Mouse (Mus musculus) layer of hippocampus, postnatal 14 days (tissue): ENCODE measurements around the gene B3gnt9. TPM values are rescaled to one million over a fixed set of nuclear protein-coding genes. Genes with fewer than 3 reads are reported as not detected.
A peak's percentile ranks its signal among the peaks of the same experiment; 100 is the strongest.

Experiments used
- DNase-seq, 2 experiments: peaks; one replicate each; pipeline ENCODE4 v3.0.0; 2021 to 2022; ENCODE audit warnings: low spot score in 2 of 2, mixed read lengths in 1 of 2
- total RNA-seq, 2 experiments: library from RNA; stranded (reverse); gene quantifications; 2 replicates each; pipeline ENCODE4 v1.2.3; 2021

B3gnt9 gene
- total RNA-seq, 2 experiments from 2014 or later: 3.6 to 4.2 TPM

- DNase-seq: no peak
Observed at GRCm38 (mm10) chr8:105283074-105283473, 28.1 kb upstream of the B3gnt9 start.

- no peak for DNase-seq
Observed at GRCm38 (mm10) chr8:105282239-105282638, 27.3 kb upstream of the B3gnt9 start.

- no peak for DNase-seq
Observed at GRCm38 (mm10) chr8:105281821-105282220, 26.9 kb upstream of the B3gnt9 start.

GRCm38 (mm10) chr8:105280567-105280966 is 25.6 kb upstream of the B3gnt9 start:
- no peak for DNase-seq

- peak; percentile 78 to 87 for DNase-seq
Observed at GRCm38 (mm10) chr8:105278911-105279334, 24.0 kb upstream of the B3gnt9 start.

GRCm38 (mm10) chr8:105276292-105277120 is 21.6 kb upstream of the B3gnt9 start:
- peak in 1 of 2 experiments; percentile 43 for DNase-seq

GRCm38 (mm10) chr8:105275840-105276239 is 20.9 kb upstream of the B3gnt9 start, which contains the start of gene Nol3:
TSS of gene Nol3 (plus strand) at chr8:105276140.
- no peak for DNase-seq

- no peak for DNase-seq
Observed at GRCm38 (mm10) chr8:105275387-105275786, 20.4 kb upstream of the B3gnt9 start.

- no peak for DNase-seq
Observed at GRCm38 (mm10) chr8:105270916-105271186, 15.9 kb upstream of the B3gnt9 start.

GRCm38 (mm10) chr8:105270101-105270915 is 15.4 kb upstream of the B3gnt9 start:
- DNase-seq: no peak

GRCm38 (mm10) chr8:105269461-105269947 is 14.6 kb upstream of the B3gnt9 start, which contains the start of gene Hsf4:
TSS of gene Hsf4 (plus strand) at chr8:105269801.
- DNase-seq: no peak

GRCm38 (mm10) chr8:105269075-105269458 is 14.1 kb upstream of the B3gnt9 start:
- DNase-seq: no peak

- DNase-seq: peak; percentile 71 to 84
Observed at GRCm38 (mm10) chr8:105268342-105269074, 13.6 kb upstream of the B3gnt9 start.

- DNase-seq: no peak
Observed at GRCm38 (mm10) chr8:105266775-105267174, 11.8 kb upstream of the B3gnt9 start.

GRCm38 (mm10) chr8:105265128-105265527 is 10.2 kb upstream of the B3gnt9 start:
- DNase-seq: no peak

- no peak for DNase-seq
Observed at GRCm38 (mm10) chr8:105264024-105264982, 9.3 kb upstream of the B3gnt9 start, which contains the start of the genes Tradd and Fbxl8. TSS of gene Tradd (minus strand) at chr8:105264609. TSS of gene Fbxl8 (plus strand) at chr8:105264648.

GRCm38 (mm10) chr8:105263244-105263912 is 8.4 kb upstream of the B3gnt9 start:
- DNase-seq: no peak

- DNase-seq: no peak
Observed at GRCm38 (mm10) chr8:105261326-105261980, 6.5 kb upstream of the B3gnt9 start.
